Mouse (Mus musculus) MEL (cell line): ENCODE measurements around the gene Inpp4a. TPM values are rescaled to one million over a fixed set of nuclear protein-coding genes. Genes with fewer than 3 reads are reported as not detected.

Experiments
- DNase-seq: peaks from one replicate; pipeline ENCODE4 v3.0.0; 2011; ENCODE audit warnings: low read depth, low spot score
- H3K27ac ChIP-seq: 2 replicates; pipeline ENCODE4 v1.5.1; 2012; ENCODE audit warnings: low read depth, mild to moderate bottlenecking, control low read depth, low read length, moderate library complexity; ENCODE audit not compliant: control insufficient read depth
- H3K27me3 ChIP-seq, 2 experiments: fragments of 150-350 bp in 1 of 2; sonication (generic) in 1 of 2; 2 replicates each; pipeline ENCODE4 v1.6.1; 2012; ENCODE audit warnings: low read length in 2 of 2, mild to moderate bottlenecking in 2 of 2, improper control_type of control experiment in 1 of 2, moderate library complexity in 1 of 2; ENCODE audit not compliant: insufficient read depth in 2 of 2, control insufficient read depth in 1 of 2
- H3K36me3 ChIP-seq, 2 experiments: 2 replicates each; pipeline ENCODE4 v1.6.1; 2012 to 2014; ENCODE audit warnings: low read length in 2 of 2, improper control_type of control experiment in 1 of 2, inconsistent platforms in 1 of 2, mild to moderate bottlenecking in 1 of 2; ENCODE audit not compliant: insufficient read depth in 2 of 2, control insufficient read depth in 1 of 2
- H3K4me1 ChIP-seq, 2 experiments: fragments of 150-350 bp in 1 of 2; sonication (generic) in 1 of 2; 2 replicates each; pipeline ENCODE4 v1.6.1; 2012; ENCODE audit warnings: low read length in 2 of 2, improper control_type of control experiment in 1 of 2, mild to moderate bottlenecking in 1 of 2; ENCODE audit not compliant: insufficient read depth in 2 of 2, control insufficient read depth in 1 of 2
- H3K4me3 ChIP-seq, 2 experiments: fragments of 150-350 bp in 1 of 2; sonication (generic) in 1 of 2; 2 replicates each; pipeline ENCODE4 v1.5.1; 2012; ENCODE audit warnings: low read depth in 2 of 2, low read length in 2 of 2, mild to moderate bottlenecking in 2 of 2, moderate library complexity in 2 of 2, control low read depth in 1 of 2, improper control_type of control experiment in 1 of 2; ENCODE audit not compliant: control insufficient read depth in 1 of 2, insufficient read depth in 1 of 2
- H3K79me2 ChIP-seq: 2 replicates; pipeline ENCODE4 v1.6.1; 2012; ENCODE audit warnings: mild to moderate bottlenecking, low read length, moderate library complexity; ENCODE audit not compliant: control insufficient read depth, poor library complexity, insufficient read depth
- H3K9ac ChIP-seq: 2 replicates; pipeline ENCODE4 v1.6.1; 2012; ENCODE audit warnings: low read depth, mild to moderate bottlenecking, control low read depth, low read length, moderate library complexity; ENCODE audit not compliant: control insufficient read depth, poor library complexity, severe bottlenecking
- H3K9me3 ChIP-seq: fragments of 150-350 bp; sonication (generic); replicated peaks from 2 replicates; pipeline ENCODE4 v1.6.1; 2012; ENCODE audit warnings: mild to moderate bottlenecking, low read length, improper control_type of control experiment, moderate library complexity; ENCODE audit not compliant: insufficient read depth
- CHD1 ChIP-seq: IDR thresholded peaks from 2 replicates; pipeline ENCODE4 v1.6.1; 2012; ENCODE audit warnings: low read depth, mild to moderate bottlenecking, inconsistent platforms, low read length, improper control_type of control experiment
- CTCF ChIP-seq, 3 experiments: IDR thresholded peaks in 2 of 3; conservative IDR thresholded peaks in 1 of 3; 2 replicates each; pipeline ENCODE4 v1.5.1; 2011 to 2012; ENCODE audit warnings: low read length in 3 of 3, low read depth in 2 of 3, mild to moderate bottlenecking in 2 of 3, improper control_type of control experiment in 1 of 3, inconsistent platforms in 1 of 3, mixed read lengths in 1 of 3, moderate library complexity in 1 of 3; ENCODE audit not compliant: control insufficient read depth in 1 of 3, insufficient read depth in 1 of 3, poor library complexity in 1 of 3, severe bottlenecking in 1 of 3
- E2F4 ChIP-seq: IDR thresholded peaks from 2 replicates; pipeline ENCODE4 v1.6.1; 2011; ENCODE audit warnings: low read depth, low read length, improper control_type of control experiment, borderline replicate concordance
- ELF1 ChIP-seq: IDR thresholded peaks from 2 replicates; pipeline ENCODE4 v1.6.1; 2014; ENCODE audit warnings: low read depth, mild to moderate bottlenecking, inconsistent platforms, low read length, improper control_type of control experiment, moderate library complexity
- GABPA ChIP-seq: IDR thresholded peaks from 2 replicates; pipeline ENCODE4 v1.6.1; 2012; ENCODE audit warnings: low read depth, mild to moderate bottlenecking, inconsistent platforms, low read length, improper control_type of control experiment, moderate library complexity
- GATA1 ChIP-seq: IDR thresholded peaks from 2 replicates; pipeline ENCODE4 v1.6.1; 2011; ENCODE audit warnings: low read depth, low read length, improper control_type of control experiment
- JUND ChIP-seq: IDR thresholded peaks from 2 replicates; pipeline ENCODE4 v1.6.1; 2011; ENCODE audit warnings: low read depth, mild to moderate bottlenecking, improper control_type of control experiment, low read length
- KAT2A ChIP-seq: conservative IDR thresholded peaks from 2 replicates; pipeline ENCODE4 v1.6.1; 2012; ENCODE audit warnings: low read depth, low read length, improper control_type of control experiment, inconsistent platforms
- MAFK ChIP-seq: IDR thresholded peaks from 2 replicates; pipeline ENCODE4 v1.6.1; 2011; ENCODE audit warnings: low read depth, mild to moderate bottlenecking, low read length, improper control_type of control experiment, borderline replicate concordance
- MEF2A ChIP-seq: IDR thresholded peaks from 2 replicates; pipeline ENCODE4 v1.6.1; 2014; ENCODE audit warnings: low read depth, mild to moderate bottlenecking, inconsistent platforms, low read length, improper control_type of control experiment; ENCODE audit not compliant: poor library complexity, insufficient replicate concordance, severe bottlenecking; ENCODE audit errors: extremely low read depth
- MYC ChIP-seq: IDR thresholded peaks from 2 replicates; pipeline ENCODE4 v1.6.1; 2011; ENCODE audit warnings: low read depth, mild to moderate bottlenecking, low read length, improper control_type of control experiment, moderate library complexity
- POLR2A ChIP-seq, 2 experiments: IDR thresholded peaks; 2 replicates each; pipeline ENCODE4 v1.6.1; 2011 to 2012; ENCODE audit warnings: low read length in 2 of 2, mild to moderate bottlenecking in 2 of 2, control low read depth in 1 of 2, improper control_type of control experiment in 1 of 2, low read depth in 1 of 2, moderate library complexity in 1 of 2; ENCODE audit not compliant: control insufficient read depth in 1 of 2, insufficient read depth in 1 of 2, poor library complexity in 1 of 2
- POLR2AphosphoS2 ChIP-seq: IDR thresholded peaks from 2 replicates; pipeline ENCODE4 v1.6.1; 2011; ENCODE audit warnings: low read length, improper control_type of control experiment
- POLR2AphosphoS5 ChIP-seq: IDR thresholded peaks from 2 replicates; pipeline ENCODE4 v1.6.1; 2012; ENCODE audit warnings: low read depth, borderline replicate concordance, mild to moderate bottlenecking, inconsistent platforms, low read length, moderate library complexity, mixed read lengths
- RAD21 ChIP-seq: IDR thresholded peaks from 2 replicates; pipeline ENCODE4 v1.6.1; 2011; ENCODE audit warnings: mild to moderate bottlenecking, low read depth, low read length, improper control_type of control experiment
- RCOR1 ChIP-seq: IDR thresholded peaks from 2 replicates; pipeline ENCODE4 v1.6.1; 2012; ENCODE audit warnings: low read depth, mild to moderate bottlenecking, inconsistent platforms, low read length, improper control_type of control experiment
- SIN3A ChIP-seq: IDR thresholded peaks from 2 replicates; pipeline ENCODE4 v1.6.1; 2012; ENCODE audit warnings: low read length, improper control_type of control experiment, inconsistent platforms
- SMC3 ChIP-seq: IDR thresholded peaks from 2 replicates; pipeline ENCODE4 v1.6.1; 2011; ENCODE audit warnings: low read depth, low read length, improper control_type of control experiment
- TAL1 ChIP-seq: IDR thresholded peaks from 2 replicates; pipeline ENCODE4 v1.6.1; 2012; ENCODE audit warnings: mild to moderate bottlenecking, inconsistent platforms, low read length, moderate library complexity, mixed read lengths
- UBTF ChIP-seq: IDR thresholded peaks from 2 replicates; pipeline ENCODE4 v1.6.1; 2012; ENCODE audit warnings: low read depth, mild to moderate bottlenecking, inconsistent platforms, low read length, improper control_type of control experiment, moderate library complexity, borderline replicate concordance; ENCODE audit not compliant: insufficient read depth
- USF1 ChIP-seq: IDR thresholded peaks from 2 replicates; pipeline ENCODE4 v1.6.1; 2014; ENCODE audit warnings: low read depth, mild to moderate bottlenecking, inconsistent platforms, low read length, improper control_type of control experiment, moderate library complexity
- USF2 ChIP-seq, 2 experiments: IDR thresholded peaks; 2 replicates each; pipeline ENCODE4 v1.6.1; 2011 to 2012; ENCODE audit warnings: improper control_type of control experiment in 2 of 2, low read length in 2 of 2, borderline replicate concordance in 1 of 2, inconsistent platforms in 1 of 2, low read depth in 1 of 2, mild to moderate bottlenecking in 1 of 2; ENCODE audit not compliant: insufficient read depth in 1 of 2
- ZNF384 ChIP-seq: IDR thresholded peaks from 2 replicates; pipeline ENCODE4 v1.6.1; 2012; ENCODE audit warnings: low read depth, mild to moderate bottlenecking, inconsistent platforms, low read length, improper control_type of control experiment
- polyA plus RNA-seq, 2 experiments: library from polyadenylated mRNA; stranded (reverse) in 1 of 2; unstranded in 1 of 2; fragments of >175 nt in 1 of 2; fragments of >200 nt in 1 of 2; gene quantifications; 2 replicates each; pipeline versions ENCODE4 v1.2.1 to v1.2.4; 2012; ENCODE audit warnings: low replicate concordance in 2 of 2, low read depth in 1 of 2; ENCODE audit not compliant: insufficient read length in 2 of 2, insufficient read depth in 1 of 2, missing spikeins in 1 of 2
- total RNA-seq: library from RNA; depleted of rRNA; stranded (reverse); fragments of 300-350 nt; gene quantifications from 2 replicates; pipeline ENCODE4 v1.2.3, GENCODE M21; 2012

Gene Inpp4a
- total and polyA plus RNA-seq, 3 experiments, result 1.6 to 5.0 TPM; not detected in 1

DNA sequence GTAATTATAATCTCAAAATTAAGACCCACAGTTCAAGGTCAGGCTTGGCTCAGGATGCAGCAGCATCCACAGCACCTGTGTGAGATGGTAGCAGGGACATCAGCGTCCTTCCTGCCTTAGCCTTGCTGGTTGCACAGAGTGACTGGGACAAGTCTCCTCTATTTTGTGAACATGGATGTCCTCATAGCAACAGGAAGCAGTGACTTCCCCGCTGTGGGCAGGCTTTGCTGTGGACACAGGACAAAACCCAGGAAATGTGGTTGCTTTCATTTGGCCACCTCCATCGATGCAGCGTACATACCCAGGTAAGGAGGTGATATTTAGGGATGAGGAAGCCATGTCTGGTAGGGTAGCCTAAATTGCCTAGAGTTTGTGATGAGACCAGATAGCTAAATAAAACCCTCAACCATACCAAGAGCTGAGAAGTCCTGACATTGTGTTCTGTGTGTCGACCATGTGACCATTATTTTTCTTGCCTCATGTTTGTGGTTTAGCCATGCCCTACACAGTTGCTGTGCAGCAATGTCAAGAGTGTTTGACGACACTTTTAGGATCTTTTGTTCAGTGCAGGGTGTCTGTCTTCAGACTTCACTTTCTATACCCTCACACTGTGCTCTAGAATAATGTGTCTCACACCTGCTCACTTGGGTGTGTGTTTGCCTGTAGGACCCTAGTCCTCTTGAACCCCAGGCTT is 44.7 kb downstream of the Inpp4a start:
- no peak overlapping the region for H3K27ac ChIP-seq
- H3K9me3 ChIP-seq, result no peaks in the 10 kb centered on the region
- no peaks in the 10 kb centered on the region for H3K79me2 ChIP-seq
- H3K27me3 ChIP-seq, result no peaks in the 10 kb centered on the region
- no peak overlapping the region for H3K9ac ChIP-seq
- H3K4me1 ChIP-seq, result no peaks in the 10 kb centered on the region
- no peak for DNase-seq
- no peaks in the 10 kb centered on the region for H3K36me3 ChIP-seq
- no peak overlapping the region for H3K4me3 ChIP-seq
- TF ChIP-seq TAL1, result no peak
- TF ChIP-seq GATA1, result no peak
- TF ChIP-seq MEF2A, result no peak
- TF ChIP-seq RCOR1, result no peak
- TF ChIP-seq MAFK, result no peak
- TF ChIP-seq RAD21, result no peak
- no peak for TF ChIP-seq KAT2A
- TF ChIP-seq ZNF384, result no peak
- TF ChIP-seq USF1, result no peak
- no peak for TF ChIP-seq MYC
- TF ChIP-seq POLR2A (IDR thresholded peaks at IDR 0.05; ENCODE audit: control insufficient read depth in 1 of 2, insufficient read depth in 1 of 2, low read depth in 1 of 2, low read length in 2 of 2, poor library complexity in 1 of 2), result no peak
- TF ChIP-seq SMC3, result no peak
- no peak for TF ChIP-seq GABPA
- TF ChIP-seq E2F4, result no peak
- no peak for TF ChIP-seq CTCF (IDR thresholded peaks at IDR 0.05 in 2 of 3, conservative IDR thresholded peaks at IDR 0.05 in 1 of 3; ENCODE audit: control insufficient read depth in 1 of 3, insufficient read depth in 1 of 3, low read depth in 2 of 3, low read length in 3 of 3, poor library complexity in 1 of 3, severe bottlenecking in 1 of 3)

DNA sequence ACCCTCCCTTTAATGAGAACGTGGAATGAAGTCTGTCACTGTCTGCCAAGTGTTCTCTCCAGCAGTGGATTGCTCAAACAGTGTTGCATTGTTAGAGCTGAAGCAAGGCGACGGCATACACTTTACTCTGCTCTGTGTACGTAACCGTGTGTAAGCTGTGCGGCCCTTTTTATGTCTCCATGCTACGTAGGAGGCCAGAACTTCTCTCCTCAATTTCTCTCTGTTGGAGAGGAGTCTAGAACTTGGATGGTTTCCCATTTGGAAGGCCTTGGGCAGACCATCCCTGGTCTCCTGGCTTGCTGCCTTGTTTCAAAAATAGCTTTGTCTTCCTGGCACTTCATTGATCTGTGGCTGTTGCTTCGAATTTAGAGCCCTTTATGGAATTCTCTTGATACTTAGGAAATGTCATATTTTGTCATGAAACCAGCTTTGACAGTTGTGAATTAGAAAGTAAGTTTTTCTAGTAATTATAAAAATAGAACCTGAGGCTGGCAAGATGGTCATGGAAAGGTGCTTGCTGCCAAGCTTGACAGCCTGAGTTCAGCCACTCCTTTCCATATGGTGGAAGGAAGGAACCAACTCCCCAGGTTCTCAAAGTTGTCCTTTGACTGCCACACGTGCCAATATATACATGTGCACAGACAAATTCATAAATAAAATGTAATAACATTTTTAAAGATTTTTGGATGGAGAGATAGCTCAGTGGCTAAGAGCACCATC is 47.9 kb downstream of the Inpp4a start:
- TF ChIP-seq MEF2A (no peak), GATA1 (no peak), ZNF384 (no peak), UBTF (no peak), POLR2AphosphoS2 (no peak), GABPA (no peak), RCOR1 (no peak), TAL1 (no peak), SIN3A (no peak), POLR2AphosphoS5 (no peak), ELF1 (no peak), CHD1 (no peak), USF2 (IDR thresholded peaks at IDR 0.05; ENCODE audit: borderline replicate concordance in 1 of 2, insufficient read depth in 1 of 2, low read depth in 1 of 2, low read length in 2 of 2) (no peak), JUND (no peak)
- TF ChIP-seq, all 39 proteins: peak for 0

More for the DNA sequence above, 47.9 kb downstream of the Inpp4a start:
- Histone ChIP-seq H3K9ac (no peak overlapping the region), H3K79me2 (no peaks in the 10 kb centered on the region), H3K27me3 (no peaks in the 10 kb centered on the region), H3K36me3 (peaks cover 0 to 2% of the 10 kb centered on the region in 2 experiments; a peak in 1 of 4 replicates), H3K27ac (no peak overlapping the region), H3K4me3 (no peak overlapping the region), H3K9me3 (no peaks in the 10 kb centered on the region), H3K4me1 (peaks cover 0 to 5% of the 10 kb centered on the region in 2 experiments; a peak in 2 of 4 replicates)
- no peak for DNase-seq
